Mouse (Mus musculus): ENCODE measurements around the gene Zkscan3.
"Not testable (repeated sequence)": the region's sequence is repeated elsewhere in the genome, so short reads cannot be mapped to it uniquely, and the experiment has no call there.

Zkscan3 gene

DNA sequence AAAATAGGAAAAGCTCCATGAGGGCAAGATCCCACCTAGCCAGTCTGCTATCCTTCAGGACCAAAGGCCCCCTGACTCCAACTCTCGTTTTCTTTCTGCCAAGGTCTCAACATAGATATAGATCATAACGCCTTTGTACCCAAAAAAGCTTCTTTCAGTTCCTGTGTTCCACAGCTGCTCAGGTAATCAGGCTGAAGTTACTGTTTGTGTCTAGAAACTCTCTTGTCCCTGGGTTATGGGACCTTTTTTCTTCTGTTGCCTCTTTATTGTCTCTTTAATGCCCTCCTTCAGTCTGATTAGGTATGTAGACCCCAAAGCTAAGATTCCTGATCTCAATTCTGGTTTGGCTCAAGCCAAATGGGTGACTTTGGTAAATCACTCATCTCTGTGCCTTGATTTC lies 5.1 kb downstream of the Zkscan3 start:
- no peak for DNase-seq (ENCODE audit: low read depth in 1 of 2, low spot score in 2 of 2)

DNA sequence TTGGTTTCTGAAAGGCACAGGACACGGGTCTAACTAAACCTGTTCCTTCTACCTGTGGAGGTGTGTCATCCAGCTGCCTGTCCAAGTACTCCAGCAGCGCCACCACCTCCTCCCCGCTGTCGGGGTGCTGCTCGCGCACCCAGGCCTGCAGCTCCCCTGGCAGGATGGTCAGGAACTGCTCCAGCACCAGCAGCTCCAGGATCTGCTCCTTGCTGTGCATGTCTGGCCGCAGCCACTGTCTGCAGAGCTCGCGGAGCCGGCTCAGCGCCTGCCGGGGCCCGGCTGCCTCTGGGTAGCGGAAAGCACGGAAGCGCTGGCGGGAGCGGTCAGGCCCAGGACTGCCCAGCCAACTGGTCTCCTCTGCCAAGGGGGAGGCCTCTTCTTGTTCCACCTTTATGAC lies 6.5 kb downstream of the Zkscan3 start:
- not testable (repeated sequence) for DNase-seq (ENCODE audit: low read depth in 1 of 2, low spot score in 2 of 2)

DNA sequence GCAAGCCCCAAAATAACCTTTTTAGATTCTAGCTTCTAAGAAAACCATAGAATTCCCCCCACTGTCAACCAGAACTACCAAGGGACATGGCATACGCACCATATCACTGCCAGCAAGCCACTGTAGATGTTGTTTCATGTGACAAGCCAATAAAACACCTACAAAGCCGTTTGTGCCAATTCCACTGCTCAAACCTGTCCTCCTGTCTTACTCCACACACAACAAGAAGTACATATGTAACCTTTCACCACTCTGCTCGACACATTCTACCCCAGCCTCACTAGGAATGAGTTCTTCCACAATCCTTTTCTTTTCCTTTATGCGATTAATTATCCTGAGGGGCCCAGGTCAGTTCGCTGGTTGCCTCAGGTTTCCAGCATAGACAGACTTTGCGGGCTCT lies 6.9 kb downstream of the Zkscan3 start:
- DNase-seq (ENCODE audit: low read depth in 1 of 2, low spot score in 2 of 2) = no peak

DNA sequence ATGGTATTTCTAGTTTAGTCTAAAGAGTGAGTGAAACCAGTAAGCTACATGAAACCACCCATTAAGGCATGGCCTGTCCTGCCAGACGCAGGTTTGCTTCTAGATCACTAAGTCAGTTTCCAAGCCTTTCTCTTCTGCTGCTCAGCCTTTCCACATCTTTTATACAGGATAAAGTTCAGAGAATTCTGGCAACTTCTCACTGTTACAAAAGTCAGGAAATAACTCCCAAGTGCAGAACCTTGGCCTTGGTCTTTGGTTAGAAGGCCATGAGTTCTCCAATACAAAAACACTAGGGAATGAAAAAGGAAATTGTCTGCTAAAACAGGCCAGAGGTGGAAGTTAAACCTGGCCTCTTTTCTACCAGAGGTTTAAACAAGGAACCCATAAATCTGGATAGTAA lies 7.3 kb downstream of the Zkscan3 start:
- DNase-seq (ENCODE audit: low read depth in 1 of 2, low spot score in 2 of 2) = no peak

DNA sequence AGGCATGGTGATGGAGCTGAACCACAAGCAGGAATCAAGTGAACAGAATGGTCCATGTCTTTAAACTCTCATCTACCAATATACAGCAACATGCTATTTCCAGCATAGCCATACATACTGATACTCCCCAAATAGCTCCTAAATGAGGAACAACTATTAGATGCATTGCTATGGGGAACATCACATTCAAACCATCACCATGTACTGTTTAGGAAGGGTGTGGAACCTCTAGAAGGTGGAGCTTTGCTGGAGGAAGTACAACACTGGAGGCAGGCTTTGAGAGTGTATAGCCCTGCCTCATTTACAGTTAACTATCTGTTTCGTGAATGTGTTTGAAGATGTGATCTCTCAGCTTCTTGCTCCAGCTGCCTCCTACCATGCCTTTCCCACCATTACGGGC lies 24.8 kb downstream of the Zkscan3 start:
- no peak for DNase-seq (ENCODE audit: low read depth in 1 of 2, low spot score in 2 of 2)

DNA sequence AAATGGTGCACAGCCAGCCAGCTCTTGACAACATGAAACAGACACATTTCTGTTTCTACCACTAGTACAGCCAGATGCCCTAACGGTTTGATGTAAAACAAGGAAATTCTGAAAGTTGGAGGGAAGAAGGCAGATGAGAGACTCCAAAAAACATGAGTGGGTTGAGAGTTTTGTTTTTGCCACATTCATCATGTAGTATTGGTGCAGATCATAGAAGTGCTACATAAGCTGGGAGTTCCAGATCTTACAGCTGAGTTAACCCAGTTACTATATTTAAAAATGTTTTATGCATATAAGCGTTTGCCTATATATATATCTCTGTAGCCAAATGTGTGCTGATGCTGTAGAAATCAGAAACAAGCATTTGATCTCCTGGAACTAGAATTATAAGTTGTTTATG lies 29.9 kb downstream of the Zkscan3 start:
- DNase-seq (ENCODE audit: low read depth in 1 of 2, low spot score in 2 of 2) = no peak

DNA sequence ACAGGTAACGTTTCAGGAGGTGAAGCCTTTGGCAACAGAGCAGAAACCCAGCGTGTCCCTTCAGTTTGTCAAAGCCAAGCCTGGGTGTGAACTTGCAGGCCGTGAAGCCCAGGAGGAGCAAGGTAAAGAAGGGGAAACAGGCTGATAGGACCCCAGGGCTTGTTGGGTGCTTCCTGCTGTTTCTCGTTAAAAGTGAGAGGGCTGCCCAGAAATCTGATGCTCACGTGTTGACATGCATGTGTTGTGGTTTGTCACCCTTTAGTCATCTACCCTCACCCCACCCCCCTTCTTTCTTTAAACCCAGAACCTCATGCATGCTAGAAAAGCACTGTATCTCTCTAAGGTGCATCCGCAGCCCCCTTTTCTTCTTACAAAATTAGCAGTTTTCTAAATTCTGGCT lies 35.9 kb downstream of the Zkscan3 start:
- no peak for DNase-seq (ENCODE audit: low read depth in 1 of 2, low spot score in 2 of 2)

DNA sequence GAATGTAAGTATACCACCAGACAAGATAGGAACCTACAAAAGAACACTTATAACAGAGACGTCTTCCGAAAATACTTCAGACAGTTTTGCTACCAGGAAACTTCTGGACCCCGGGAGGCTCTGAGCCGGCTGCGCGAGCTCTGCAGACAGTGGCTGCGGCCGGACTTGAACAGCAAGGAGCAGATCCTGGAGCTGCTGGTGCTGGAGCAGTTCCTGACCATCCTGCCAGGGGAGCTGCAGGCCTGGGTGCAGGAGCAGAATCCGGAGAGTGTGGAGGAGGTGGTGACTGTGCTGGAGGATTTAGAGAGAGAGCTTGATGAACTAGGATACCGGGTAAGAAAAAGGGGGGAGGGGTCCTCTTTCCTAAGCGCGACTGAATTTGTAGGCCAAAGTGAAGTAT lies 38.8 kb downstream of the Zkscan3 start:
- no peak for DNase-seq (ENCODE audit: low read depth in 1 of 2, low spot score in 2 of 2)

DNA sequence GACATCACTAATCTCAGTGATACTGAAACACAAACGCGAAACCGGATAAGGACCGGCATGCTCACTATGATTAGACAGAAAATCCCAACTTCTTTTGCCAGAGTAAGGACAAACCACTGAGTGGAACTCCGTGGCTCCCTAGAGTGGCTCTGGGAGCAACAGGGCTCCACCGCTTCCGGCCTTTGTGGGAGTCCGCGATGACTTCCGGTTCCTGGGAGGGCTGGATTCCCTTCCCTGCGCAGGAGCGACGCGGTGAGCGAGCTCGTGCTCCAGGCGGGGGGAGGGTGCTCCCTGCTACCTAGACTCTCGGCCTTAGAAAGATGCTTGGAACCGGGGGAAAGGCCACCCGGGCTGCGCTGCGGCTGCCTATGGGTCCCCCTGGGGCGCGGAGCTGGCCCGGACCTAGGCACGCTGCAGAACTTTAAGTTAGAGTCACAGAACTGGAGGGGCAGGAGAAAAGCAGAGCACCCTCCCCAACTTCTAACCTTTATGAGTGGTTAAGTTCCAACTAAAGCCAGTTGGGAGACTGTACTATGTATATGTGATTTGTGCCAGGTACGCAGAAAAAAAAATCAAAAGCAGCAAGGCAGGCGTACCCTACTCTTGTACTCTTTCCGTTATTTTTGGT lies 39.8 kb downstream of the Zkscan3 start, which contains the start of gene Zscan12:
Zscan12 (plus strand) TSS at position 200 of the 628 bp plus-strand sequence.
- peak; percentile 28 to 52 for DNase-seq (ENCODE audit: low read depth in 1 of 2, low spot score in 2 of 2)

DNA sequence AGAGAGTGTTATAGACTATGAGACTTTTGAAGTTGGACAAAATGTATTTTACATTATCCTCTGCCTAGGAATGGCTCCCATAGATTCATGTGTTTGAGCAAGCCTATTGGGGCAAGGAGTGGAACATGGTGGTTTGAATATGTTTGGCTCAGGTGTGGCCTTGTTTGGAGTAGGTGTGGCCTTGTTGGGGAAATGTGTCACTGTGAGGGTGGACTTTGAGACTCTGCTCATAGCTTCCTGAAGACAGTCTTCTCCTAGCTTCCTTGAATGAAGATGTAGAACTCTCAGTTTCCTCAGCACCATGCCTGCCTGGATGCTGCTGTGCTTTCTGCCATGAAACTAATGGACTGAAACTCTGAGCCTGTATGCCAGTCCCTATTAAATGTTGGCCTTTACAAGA lies 52.0 kb downstream of the Zkscan3 start:
- no peak for DNase-seq (ENCODE audit: low read depth in 1 of 2, low spot score in 2 of 2)

DNA sequence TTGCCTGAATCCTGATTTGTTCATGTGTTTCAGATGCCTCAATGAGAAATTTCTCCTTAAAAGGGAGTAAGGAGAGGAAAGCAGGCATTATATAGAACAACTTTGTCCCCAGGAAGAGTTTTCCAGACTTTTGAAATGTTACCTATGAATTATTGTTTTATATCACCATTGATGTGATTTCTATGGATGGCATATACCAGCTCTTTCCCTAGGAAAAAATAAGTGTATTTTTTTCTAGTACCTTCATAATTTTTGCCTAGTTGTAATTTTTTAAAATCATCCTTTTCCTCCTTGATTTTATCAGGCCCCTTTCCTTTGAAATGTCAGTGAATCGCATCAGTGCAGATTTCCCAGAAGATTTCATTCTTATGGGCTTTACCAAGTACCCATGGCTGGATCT lies 55.9 kb downstream of the Zkscan3 start, which contains the start of gene Olfr1367:
Olfr1367 (plus strand) TSS at position 301 of the 400 bp plus-strand sequence.
- no peak for DNase-seq (ENCODE audit: low read depth in 1 of 2, low spot score in 2 of 2)
